Mouse (Mus musculus) thymus, postnatal 36 days (tissue): ENCODE results near the gene Yy2.

ENCODE experiments used
- DNase-seq, 2 experiments: peaks; one replicate each; pipeline ENCODE4 v3.0.0; 2022; ENCODE audit warnings: mixed read lengths in 2 of 2

The Yy2 gene

GRCm38 (mm10) chrX:157568840-157569239, at the start of gene Yy2:
Yy2 (minus strand) TSS chrX:157568985.
- no peak for DNase-seq

- no peak for DNase-seq
Measured at GRCm38 (mm10) chrX:157612894-157613293, 44.1 kb upstream of the Yy2 start.

- DNase-seq = no peak
Measured at GRCm38 (mm10) chrX:157601450-157601849, 32.7 kb upstream of the Yy2 start.

GRCm38 (mm10) chrX:157598186-157598996, 29.6 kb upstream of the Yy2 start, which contains the start of gene Mbtps2:
Mbtps2 (minus strand) TSS chrX:157598715.
- peak; percentile 61 to 62 for DNase-seq

GRCm38 (mm10) chrX:157597585-157598185, 28.9 kb upstream of the Yy2 start:
- DNase-seq = no peak

GRCm38 (mm10) chrX:157596802-157597201, 28.0 kb upstream of the Yy2 start:
- no peak for DNase-seq

GRCm38 (mm10) chrX:157595927-157596326, 27.1 kb upstream of the Yy2 start:
- no peak for DNase-seq

GRCm38 (mm10) chrX:157594606-157595005, 25.8 kb upstream of the Yy2 start:
- no peak for DNase-seq

GRCm38 (mm10) chrX:157587001-157587400, 18.2 kb upstream of the Yy2 start:
- DNase-seq = no peak

GRCm38 (mm10) chrX:157586397-157586796, 17.6 kb upstream of the Yy2 start:
- no peak for DNase-seq

- DNase-seq = no peak
Measured at GRCm38 (mm10) chrX:157579108-157579614, 10.4 kb upstream of the Yy2 start.

GRCm38 (mm10) chrX:157574683-157575082, 5.9 kb upstream of the Yy2 start:
- DNase-seq = no peak

- DNase-seq = peak; percentile 19 to 23
Measured at GRCm38 (mm10) chrX:157563794-157564193, 5.0 kb downstream of the Yy2 start.

GRCm38 (mm10) chrX:157547082-157547481, 21.7 kb downstream of the Yy2 start:
- no peak for DNase-seq
